Mouse (Mus musculus) limb, embryonic 12.5 days (tissue): ENCODE results near the gene Arap1. TPM values are rescaled to one million over a fixed set of nuclear protein-coding genes. Genes with fewer than 3 reads are reported as not detected.

Source experiments
- ATAC-seq: fragments of 200-750 bp; cut with Nextera tagmentation; 2 replicates; pipeline ENCODE4 v1.8.0; 2017; ENCODE audit warnings: low read depth, moderate TSS enrichment; ENCODE audit not compliant: insufficient number of reproducible peaks, insufficient read depth, low FRiP score, low TSS enrichment
- H3K27ac ChIP-seq: fragments of 300-500 bp; sonication (generic); 2 replicates; pipeline ENCODE4 v1.5.1; 2016; ENCODE audit warnings: mild to moderate bottlenecking, moderate library complexity
- H3K27me3 ChIP-seq: fragments of 300-500 bp; sonication (generic); 2 replicates; pipeline ENCODE4 v1.6.1; 2016; ENCODE audit warnings: mild to moderate bottlenecking, moderate library complexity
- H3K36me3 ChIP-seq: fragments of 300-500 bp; sonication (generic); 2 replicates; pipeline ENCODE4 v1.6.1; 2016; ENCODE audit warnings: mild to moderate bottlenecking, moderate library complexity
- H3K4me1 ChIP-seq: fragments of 300-500 bp; sonication (generic); replicated peaks from 2 replicates; pipeline ENCODE4 v1.6.1; 2016
- H3K4me2 ChIP-seq: fragments of 300-500 bp; sonication (generic); 2 replicates; pipeline ENCODE4 v1.6.1; 2016; ENCODE audit warnings: mild to moderate bottlenecking, moderate library complexity
- H3K4me3 ChIP-seq: fragments of 300-500 bp; sonication (generic); replicated peaks from 2 replicates; pipeline ENCODE4 v1.5.1; 2016; ENCODE audit warnings: mild to moderate bottlenecking
- H3K9ac ChIP-seq: fragments of 300-500 bp; sonication (generic); replicated peaks from 2 replicates; pipeline ENCODE4 v1.6.1; 2016; ENCODE audit warnings: mild to moderate bottlenecking, moderate library complexity
- H3K9me3 ChIP-seq: fragments of 300-500 bp; sonication (generic); 2 replicates; pipeline ENCODE4 v1.6.1; 2016; ENCODE audit warnings: mild to moderate bottlenecking, moderate library complexity
- WGBS: fragments of 180-500 bp; shearing (Covaris S2); methylation state at CpG from one replicate; pipeline ENCODE4 v1.1.7; 2016; 5-methylcytosine and 5-hydroxymethylcytosine counted together
- polyA plus RNA-seq: library from polyadenylated mRNA; unstranded; fragments of >200 nt; fragmentation: Nextera tagmentation; extraction: Ambion mirVana; gene quantifications from 2 replicates; pipeline ENCODE4 v1.2.1, GENCODE M21; 2016

The Arap1 gene
- polyA plus RNA-seq, 1 experiment from 2014 or later = 18.0 TPM

DNA sequence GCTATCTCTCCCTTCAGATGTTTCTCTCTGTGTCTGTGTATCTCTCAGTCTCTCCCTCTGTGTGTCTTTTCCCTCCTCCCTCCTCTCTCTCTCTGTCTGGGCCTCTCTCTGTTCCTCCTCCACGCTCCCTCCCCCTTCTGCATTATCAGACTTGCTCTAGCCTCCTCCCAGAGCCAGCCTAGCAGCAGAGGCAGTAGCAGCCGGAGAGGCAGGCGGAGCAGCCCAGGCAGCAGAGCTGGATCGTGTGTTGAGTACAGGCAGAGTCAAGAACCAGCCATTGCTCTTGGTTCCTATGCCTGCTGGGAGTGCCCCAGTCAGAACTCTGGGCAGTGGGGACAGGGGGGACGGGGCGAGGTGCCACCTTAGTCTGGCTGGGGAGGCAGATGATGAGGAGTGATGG is 73.7 kb downstream of the Arap1 start, which contains the start of gene Pde2a:
Pde2a (plus strand) TSS at position 163 of the 400 bp plus-strand sequence.
- 0 out of 2 replicates have a peak, but pooled peaks cover under 1% of the 10 kb centered on the region for H3K4me1 ChIP-seq
- H3K9ac ChIP-seq = no peak within 1 kb of the TSS
- no peak within 1 kb of the TSS for H3K4me2 ChIP-seq
- H3K4me3 ChIP-seq = no peak within 1 kb of the TSS
- H3K27me3 ChIP-seq = peaks cover 47% of the 10 kb centered on the region
- no peak for ATAC-seq
- H3K36me3 ChIP-seq = no peaks in the 10 kb centered on the region
- 30% methylated on average over 6 of the region's 6 CpGs for whole genome bisulfite sequencing
- H3K27ac ChIP-seq = no peak within 1 kb of the TSS
- H3K9me3 ChIP-seq = no peaks in the 10 kb centered on the region

DNA sequence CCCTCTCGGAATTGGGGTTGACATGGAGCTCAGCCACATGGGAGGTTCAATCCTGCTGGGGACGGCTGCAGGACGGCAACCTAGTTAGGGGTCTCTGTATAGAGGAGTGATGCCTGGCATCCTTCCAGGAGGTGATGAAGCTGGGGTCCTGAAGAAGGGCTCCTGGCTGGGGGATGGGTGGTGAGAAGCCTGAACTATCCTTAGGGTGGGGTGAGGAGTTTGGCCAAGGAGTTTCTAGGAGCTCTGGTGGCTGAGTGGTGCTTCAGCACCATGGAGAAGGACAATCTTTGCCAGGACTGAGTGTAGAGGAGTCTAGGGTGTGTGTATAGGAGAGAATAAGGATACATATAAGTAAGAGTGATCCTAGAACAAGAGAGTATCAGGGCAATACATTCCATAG is 74.2 kb downstream of the Arap1 start:
- WGBS = 31% methylated on average over 3 of the region's 3 CpGs
- H3K4me1 ChIP-seq = no peaks in the 10 kb centered on the region
- no peak for ATAC-seq
- no peaks in the 10 kb centered on the region for H3K36me3 ChIP-seq
- no peaks in the 10 kb centered on the region for H3K9me3 ChIP-seq
- H3K27ac ChIP-seq = no peak overlapping the region
- H3K4me3 ChIP-seq = no peak overlapping the region
- H3K4me2 ChIP-seq = no peak overlapping the region
- no peak overlapping the region for H3K9ac ChIP-seq
- peaks cover 45% of the 10 kb centered on the region for H3K27me3 ChIP-seq

DNA sequence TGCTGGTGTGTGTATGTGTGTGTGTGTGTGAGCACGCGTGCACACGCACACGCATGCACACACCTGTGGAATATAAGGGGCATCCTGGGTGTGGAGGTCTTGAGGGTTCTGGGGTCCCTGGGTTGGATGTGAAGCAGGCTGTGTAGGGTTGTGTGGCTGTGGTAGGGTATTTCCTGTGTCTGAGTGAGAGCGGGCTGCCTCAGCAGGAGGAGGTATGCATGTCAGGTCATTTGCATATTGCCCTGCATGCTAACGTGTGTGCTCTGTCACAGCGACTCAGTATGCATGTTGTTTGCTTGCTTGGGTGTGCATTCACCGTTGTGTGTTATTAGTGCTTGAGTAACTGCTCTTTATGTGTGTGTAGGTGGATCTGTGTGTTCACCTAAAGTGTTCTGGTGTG is 74.8 kb downstream of the Arap1 start:
- WGBS = 81% methylated on average over 8 of the region's 8 CpGs
- H3K4me2 ChIP-seq = no peak overlapping the region
- H3K27me3 ChIP-seq = peaks cover 40% of the 10 kb centered on the region
- ATAC-seq = no peak
- no peak overlapping the region for H3K9ac ChIP-seq
- no peak overlapping the region for H3K27ac ChIP-seq
- H3K36me3 ChIP-seq = no peaks in the 10 kb centered on the region
- no peak overlapping the region for H3K4me3 ChIP-seq
- no peaks in the 10 kb centered on the region for H3K9me3 ChIP-seq
- H3K4me1 ChIP-seq = no peaks in the 10 kb centered on the region

DNA sequence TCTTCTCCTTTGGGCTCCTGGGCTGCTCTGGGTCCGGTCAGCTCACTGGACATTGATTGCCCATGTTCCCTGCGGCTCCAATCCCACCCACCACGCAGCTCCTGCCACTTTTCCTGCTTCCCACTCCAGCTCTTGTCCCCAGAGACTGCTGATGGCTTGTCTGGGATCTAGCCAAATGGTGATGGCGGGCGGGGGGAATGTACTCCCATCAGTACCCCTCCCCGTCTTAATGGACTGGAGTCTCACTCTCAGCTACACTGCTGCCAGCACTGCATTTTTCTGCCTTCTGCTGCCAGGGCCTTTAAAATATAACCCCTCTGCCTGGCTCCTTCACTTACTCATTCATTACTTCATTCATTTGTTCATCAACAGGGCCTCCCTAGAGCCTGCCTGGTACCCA is 76.1 kb downstream of the Arap1 start:
- Histone ChIP-seq H3K4me1 (no peaks in the 10 kb centered on the region), H3K4me2 (no peak overlapping the region), H3K4me3 (no peak overlapping the region), H3K27me3 (peaks cover 30% of the 10 kb centered on the region), H3K27ac (no peak overlapping the region), H3K9me3 (no peaks in the 10 kb centered on the region), H3K9ac (no peak overlapping the region), H3K36me3 (no peaks in the 10 kb centered on the region)
- WGBS = 61% methylated on average over 6 of the region's 6 CpGs
- no peak for ATAC-seq

DNA sequence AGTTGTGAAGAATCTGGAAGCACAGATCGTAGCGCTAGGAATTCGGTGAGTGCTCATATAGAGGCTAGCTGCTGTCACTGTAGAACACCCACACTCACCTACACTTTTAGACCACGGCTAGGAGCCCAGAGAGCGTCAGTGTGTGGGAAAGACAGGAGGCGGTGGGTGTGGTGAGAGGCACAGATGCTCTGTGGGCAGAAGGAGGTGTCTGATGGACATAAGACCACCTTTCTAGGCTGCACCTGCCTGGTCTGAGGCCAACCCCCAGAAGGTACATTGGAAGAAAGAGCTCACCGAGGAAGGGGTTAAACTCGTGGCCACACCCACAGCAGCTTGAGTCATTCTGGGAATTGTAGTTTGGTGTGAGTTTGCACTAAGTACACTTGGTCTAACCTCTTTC is 78.8 kb downstream of the Arap1 start:
- WGBS = 68% methylated on average over 8 of the region's 8 CpGs
- H3K9ac ChIP-seq = no peak overlapping the region
- ATAC-seq = no peak
- no peaks in the 10 kb centered on the region for H3K36me3 ChIP-seq
- H3K27me3 ChIP-seq = peaks cover 4% of the 10 kb centered on the region
- no peaks in the 10 kb centered on the region for H3K9me3 ChIP-seq
- no peak overlapping the region for H3K27ac ChIP-seq
- no peak overlapping the region for H3K4me2 ChIP-seq
- H3K4me1 ChIP-seq = no peaks in the 10 kb centered on the region
- H3K4me3 ChIP-seq = no peak overlapping the region

DNA sequence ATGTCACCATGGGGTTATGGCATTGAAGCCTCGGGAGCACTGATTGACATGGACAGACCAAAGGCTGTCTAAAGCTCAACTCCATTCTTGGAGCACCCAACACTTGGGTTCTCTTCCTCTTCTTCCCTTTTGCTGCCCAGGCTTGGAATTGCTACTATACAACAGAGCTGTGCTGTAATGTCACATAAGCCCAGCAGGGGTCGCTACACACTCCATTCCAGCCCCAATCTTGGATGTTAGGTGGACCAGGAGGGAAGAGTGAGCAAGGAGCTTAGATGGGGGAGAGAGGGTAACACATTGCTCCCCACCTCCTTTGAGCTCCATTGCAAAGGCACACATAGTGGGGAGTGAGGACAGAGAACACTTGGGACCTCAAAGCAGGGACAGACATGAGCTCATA is 79.9 kb downstream of the Arap1 start:
- H3K27ac ChIP-seq = no peak overlapping the region
- no peak for ATAC-seq
- H3K9ac ChIP-seq = no peak overlapping the region
- H3K4me3 ChIP-seq = no peak overlapping the region
- no peaks in the 10 kb centered on the region for H3K36me3 ChIP-seq
- no peak overlapping the region for H3K4me2 ChIP-seq
- WGBS = 25% methylated on average over 2 of the region's 2 CpGs
- H3K27me3 ChIP-seq = no peaks in the 10 kb centered on the region; the same call in 1 of the 2 replicates
- H3K4me1 ChIP-seq = no peaks in the 10 kb centered on the region
- H3K9me3 ChIP-seq = no peaks in the 10 kb centered on the region

DNA sequence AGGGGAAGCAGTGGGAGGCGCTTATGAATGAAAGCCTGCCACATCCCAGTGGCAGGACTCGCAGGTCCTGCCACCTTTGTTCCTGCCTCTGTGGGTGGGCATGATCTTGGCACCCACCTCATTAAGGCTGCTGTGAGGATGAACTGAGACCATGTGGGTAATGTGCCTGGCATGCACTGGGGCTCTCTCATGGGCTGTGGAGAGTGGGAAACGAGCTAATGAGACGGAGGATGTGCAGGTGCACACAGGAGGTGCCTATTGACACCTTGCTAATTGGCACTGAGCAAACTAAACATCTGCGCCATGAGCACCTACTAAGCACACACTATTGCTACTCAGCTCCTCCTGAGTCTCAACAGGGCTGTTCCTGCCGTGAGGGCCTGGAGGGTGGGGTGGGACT is 87.2 kb downstream of the Arap1 start:
- no peaks in the 10 kb centered on the region for H3K4me1 ChIP-seq
- H3K9me3 ChIP-seq = no peaks in the 10 kb centered on the region
- no peaks in the 10 kb centered on the region for H3K36me3 ChIP-seq
- no peak overlapping the region for H3K4me2 ChIP-seq
- H3K4me3 ChIP-seq = no peak overlapping the region
- 54% methylated on average over 6 of the region's 6 CpGs for WGBS
- no peaks in the 10 kb centered on the region; the same call in 1 of the 2 replicates for H3K27me3 ChIP-seq
- ATAC-seq = no peak
- no peak overlapping the region for H3K27ac ChIP-seq
- no peak overlapping the region for H3K9ac ChIP-seq

DNA sequence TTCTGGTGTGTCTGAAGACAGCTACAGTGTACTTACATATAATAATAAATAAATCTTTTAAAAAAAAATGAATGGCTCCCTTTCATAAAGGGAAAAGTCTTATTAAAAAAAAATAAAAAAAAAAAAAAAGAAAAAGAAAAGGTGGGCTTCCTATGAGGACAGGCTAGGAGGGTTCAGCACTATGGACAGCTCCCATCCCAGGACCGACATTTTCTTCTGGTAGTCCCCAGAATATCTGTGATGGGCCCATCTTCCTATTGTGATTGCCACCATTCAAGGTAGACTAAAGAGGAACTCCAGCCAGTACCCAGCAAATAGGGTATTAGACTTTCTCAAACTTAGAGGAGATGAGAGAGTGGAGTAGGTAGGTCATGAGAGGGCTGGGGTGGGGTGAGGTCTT is 90.0 kb downstream of the Arap1 start:
- H3K36me3 ChIP-seq = no peaks in the 10 kb centered on the region
- H3K4me2 ChIP-seq = no peak overlapping the region
- no peaks in the 10 kb centered on the region for H3K4me1 ChIP-seq
- H3K27ac ChIP-seq = no peak overlapping the region
- no peaks in the 10 kb centered on the region for H3K9me3 ChIP-seq
- no peak overlapping the region for H3K4me3 ChIP-seq
- no peak for ATAC-seq
- H3K27me3 ChIP-seq = peaks cover 10% of the 10 kb centered on the region
- no peak overlapping the region for H3K9ac ChIP-seq
- 10% methylated on average over 1 of the region's 1 CpGs for WGBS

DNA sequence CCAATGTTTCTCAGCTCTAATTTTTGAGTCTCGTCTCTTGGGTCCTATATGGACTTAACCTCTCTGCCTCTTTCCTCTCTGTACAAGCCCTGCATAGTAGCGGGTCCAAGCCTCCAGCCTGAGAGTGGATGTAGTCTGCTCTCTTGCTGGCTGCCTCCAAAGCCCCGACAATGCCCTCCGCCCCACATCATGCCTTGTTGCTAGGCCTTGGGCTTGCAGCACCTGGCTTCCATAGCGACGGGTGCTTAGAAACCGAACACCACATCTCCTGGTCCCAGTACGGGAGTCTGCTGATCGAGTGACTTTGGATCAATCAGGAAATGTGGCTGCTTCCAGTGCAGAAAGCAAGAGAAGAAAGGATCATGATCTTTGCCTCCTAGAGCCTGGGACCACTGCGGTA is 95.2 kb downstream of the Arap1 start:
- Histone ChIP-seq H3K9me3 (no peaks in the 10 kb centered on the region), H3K9ac (no peak overlapping the region), H3K27ac (no peak overlapping the region), H3K4me1 (no peaks in the 10 kb centered on the region), H3K4me3 (no peak overlapping the region), H3K36me3 (no peaks in the 10 kb centered on the region), H3K27me3 (peaks cover 10% of the 10 kb centered on the region), H3K4me2 (no peak overlapping the region)
- 60% methylated on average over 10 of the region's 10 CpGs for WGBS
- ATAC-seq = no peak

DNA sequence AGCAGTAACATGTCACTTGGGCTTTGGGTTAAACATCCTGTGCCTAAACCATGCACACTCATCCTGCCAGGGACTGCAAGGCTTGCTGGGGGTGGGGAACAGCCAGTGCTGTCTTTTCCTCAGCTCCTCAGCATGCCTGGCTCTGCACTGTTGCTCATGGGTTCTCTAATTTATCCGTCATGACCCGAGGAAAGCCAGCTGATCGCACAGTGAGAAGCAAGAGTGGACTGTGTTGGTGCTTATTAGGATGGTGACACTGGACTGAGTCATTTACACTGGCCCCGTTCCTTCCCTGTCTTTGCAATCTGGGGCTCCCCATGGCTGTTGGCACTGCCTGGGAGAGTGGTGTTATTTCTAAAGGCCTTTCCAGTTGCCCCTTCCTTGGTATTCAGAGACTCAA is 96.3 kb downstream of the Arap1 start:
- no peak for ATAC-seq
- Histone ChIP-seq H3K27ac (no peak overlapping the region), H3K27me3 (peaks cover 10% of the 10 kb centered on the region), H3K36me3 (no peaks in the 10 kb centered on the region), H3K4me3 (no peak overlapping the region), H3K9ac (no peak overlapping the region), H3K9me3 (no peaks in the 10 kb centered on the region), H3K4me1 (no peaks in the 10 kb centered on the region), H3K4me2 (no peak overlapping the region)
- 85% methylated on average over 4 of the region's 4 CpGs for WGBS

DNA sequence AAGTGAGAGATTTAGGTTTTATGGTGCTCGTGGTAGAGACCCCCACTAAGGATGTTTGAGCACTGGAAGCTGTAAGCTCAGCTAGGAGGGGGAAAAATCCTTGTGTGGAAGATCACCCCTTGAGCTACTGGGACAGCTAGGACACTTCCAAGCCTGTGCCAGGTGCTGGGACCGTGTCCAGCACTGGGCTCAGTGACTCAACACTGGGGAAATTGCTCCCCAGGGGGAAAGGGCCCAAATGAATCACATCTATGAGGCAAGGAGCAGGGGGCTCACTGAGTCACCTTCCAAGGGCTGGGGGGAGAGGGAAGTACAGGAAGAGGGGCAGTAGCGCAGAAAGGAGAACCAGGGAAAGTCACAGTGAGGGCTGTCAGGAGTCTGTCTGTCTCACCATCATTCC is 102.0 kb downstream of the Arap1 start:
- Histone ChIP-seq H3K9me3 (no peaks in the 10 kb centered on the region), H3K4me3 (no peak overlapping the region), H3K4me1 (peaks cover 5% of the 10 kb centered on the region; the same call in 1 of the 2 replicates), H3K9ac (no peak overlapping the region), H3K27ac (no peak overlapping the region), H3K4me2 (no peak overlapping the region), H3K36me3 (no peaks in the 10 kb centered on the region), H3K27me3 (peaks cover 38% of the 10 kb centered on the region)
- WGBS = 43% methylated on average over 3 of the region's 3 CpGs
- no peak for ATAC-seq
